Mouse (Mus musculus) bone marrow, adult 2 months (tissue): ENCODE results near the gene Ipcef1.

Experiments used
- CTCF ChIP-seq: fragments of 200-500 bp; IDR thresholded peaks from 2 replicates; pipeline ENCODE4 v1.5.1; 2011; ENCODE audit warnings: low read length, control low read depth; ENCODE audit not compliant: control insufficient read depth, insufficient read depth
- POLR2A ChIP-seq: fragments of 200-500 bp; IDR thresholded peaks from 2 replicates; pipeline ENCODE4 v1.6.1; 2011; ENCODE audit warnings: low read depth, mild to moderate bottlenecking, control low read depth, low read length, borderline replicate concordance; ENCODE audit not compliant: control insufficient read depth

- TF ChIP-seq POLR2A, result no peak
- TF ChIP-seq CTCF, result no peak
These were observed 73.5 kb downstream of the Ipcef1 start for GRCm38 (mm10) chr10:6978733-6979132.
